Mouse (Mus musculus) gastrocnemius, postnatal 25 days (tissue): ENCODE data around the gene Bloc1s4. TPM values are rescaled to one million over a fixed set of nuclear protein-coding genes. Genes with fewer than 3 reads are reported as not detected.

ENCODE experiments used
- DNase-seq: peaks from one replicate; pipeline ENCODE4 v3.0.0; 2022
- long read RNA-seq, 2 experiments: library from polyadenylated mRNA; stranded (forward); transcript quantifications; one replicate each; pipeline ENCODE4 v2.0.0; 2021
- total RNA-seq, 2 experiments: library from RNA; stranded (reverse); gene quantifications; 1 replicate in 1 of 2; 2 replicates in 1 of 2; pipeline ENCODE4 v1.2.3; 2021

Bloc1s4 gene
- total RNA-seq: 1 to 10 TPM; 6.9 to 8.1 TPM
- long read RNA-seq, experiment 1, transcript Bloc1s4-201 (1 exons, 1,273 nt): major isoform, 21 of 21 reads
- long read RNA-seq, experiment 1, partial matches to known transcripts: 0 of 21 reads
- long read RNA-seq, experiment 1, other reads (novel, unspliced or antisense): 0 of 21 reads
- long read RNA-seq, experiment 2, transcript Bloc1s4-201 (1 exons, 1,273 nt): major isoform, 21 of 21 reads
- long read RNA-seq, experiment 2, partial matches to known transcripts: 0 of 21 reads
- long read RNA-seq, experiment 2, other reads (novel, unspliced or antisense): 0 of 21 reads

GRCm38 (mm10) chr5:36748536-36749061, at the start of gene Bloc1s4:
Bloc1s4 (minus strand) TSS chr5:36748650.
- peak; percentile 84 for DNase-seq

- DNase-seq: no peak
Observed at GRCm38 (mm10) chr5:36797291-36797690, 48.8 kb upstream of the Bloc1s4 start.

GRCm38 (mm10) chr5:36796296-36797014, 48.0 kb upstream of the Bloc1s4 start, which contains the start of gene Mrfap1:
Mrfap1 (minus strand) TSS chr5:36796772.
- peak; percentile 90 for DNase-seq

- DNase-seq: peak; percentile 70
Observed at GRCm38 (mm10) chr5:36795647-36796295, 47.3 kb upstream of the Bloc1s4 start.

GRCm38 (mm10) chr5:36791861-36792260, 43.4 kb upstream of the Bloc1s4 start:
- no peak for DNase-seq

- no peak for DNase-seq
Observed at GRCm38 (mm10) chr5:36786052-36786451, 37.6 kb upstream of the Bloc1s4 start.

- DNase-seq: no peak
Observed at GRCm38 (mm10) chr5:36779512-36779911, 31.1 kb upstream of the Bloc1s4 start.

- no peak for DNase-seq
Observed at GRCm38 (mm10) chr5:36778901-36779300, 30.5 kb upstream of the Bloc1s4 start.

GRCm38 (mm10) chr5:36777186-36777585, 28.7 kb upstream of the Bloc1s4 start:
- DNase-seq: no peak

GRCm38 (mm10) chr5:36776021-36776575, 27.6 kb upstream of the Bloc1s4 start:
- DNase-seq: no peak

GRCm38 (mm10) chr5:36775317-36775716, 26.9 kb upstream of the Bloc1s4 start:
- DNase-seq: no peak

- no peak for DNase-seq
Observed at GRCm38 (mm10) chr5:36772586-36772985, 24.1 kb upstream of the Bloc1s4 start.

GRCm38 (mm10) chr5:36769603-36770002, 21.2 kb upstream of the Bloc1s4 start:
- no peak for DNase-seq

- no peak for DNase-seq
Observed at GRCm38 (mm10) chr5:36766958-36767703, 18.7 kb upstream of the Bloc1s4 start.

- no peak for DNase-seq
Observed at GRCm38 (mm10) chr5:36759848-36760247, 11.4 kb upstream of the Bloc1s4 start.

- DNase-seq: no peak
Observed at GRCm38 (mm10) chr5:36757033-36757432, 8.6 kb upstream of the Bloc1s4 start.

GRCm38 (mm10) chr5:36750119-36751078, 1.9 kb upstream of the Bloc1s4 start:
- no peak for DNase-seq

GRCm38 (mm10) chr5:36747794-36748535, 485 bp downstream of the Bloc1s4 start:
- DNase-seq: peak; percentile 28

- DNase-seq: no peak
Observed at GRCm38 (mm10) chr5:36747071-36747470, 1.4 kb downstream of the Bloc1s4 start.
